Comparison of ENCODE assay signal across 17 mouse cellular contexts in genomic region chr4:105566513-105567457, GRCm38 (mm10).
A peak's percentile ranks its signal among the peaks of the same experiment; 100 is the strongest.
DNase-seq lines count a peak whose midpoint lies in the region; ATAC-seq and TF ChIP-seq lines count a peak whose summit lies in the region.
"Had no signal": no experiment of that assay in that cellular context is flagged by ENCODE, and none has a peak within 500 bp of the region (broad histone marks: within the 10 kb centered on the region; RNA-seq: fewer than 3 reads in every experiment).

No protein-coding gene starts in this region.

- no peak overlapping the region for H3K9ac ChIP-seq in heart, postnatal 0 days (replicated peaks; ENCODE audit: low read depth, low read length)
- H3K9ac ChIP-seq in heart, adult 2 months (ENCODE audit: low read depth, low read length): no peak overlapping the region
- H3K9ac ChIP-seq in liver, embryonic 11.5 days (ENCODE audit: low read depth, low read length): no peak overlapping the region
- H3K9ac ChIP-seq in hindbrain, postnatal 0 days (replicated peaks; ENCODE audit: low read length): no peak overlapping the region
- H3K9ac ChIP-seq: hindbrain, embryonic 12.5 days had no signal

- TF ChIP-seq POLR2A in heart, adult 2 months (IDR thresholded peaks at IDR 0.05; ENCODE audit: insufficient read depth, low read depth, low read length): no peak

- TF ChIP-seq EP300 in heart, postnatal 0 days (IDR thresholded peaks at IDR 0.05; ENCODE audit: low read depth): no peak
- no peak for TF ChIP-seq EP300 in heart, adult 2 months (IDR thresholded peaks at IDR 0.05; ENCODE audit: insufficient read depth, low read depth, low read length)

- TF ChIP-seq CTCF in heart, postnatal 0 days (IDR thresholded peaks at IDR 0.05; ENCODE audit: low read depth): no peak
- TF ChIP-seq CTCF in heart, adult 2 months (IDR thresholded peaks at IDR 0.05): no peak
- TF ChIP-seq CTCF in hindbrain, postnatal 0 days (IDR thresholded peaks at IDR 0.05; ENCODE audit: low read depth): no peak

- H3K4me3 ChIP-seq in heart, postnatal 0 days (ENCODE audit: low read depth, low read length): no peak overlapping the region
- H3K4me3 ChIP-seq in heart, adult 2 months: no peak overlapping the region
- H3K4me3 ChIP-seq in liver, embryonic 11.5 days (ENCODE audit: low read depth, low read length): no peak overlapping the region
- no peak overlapping the region for H3K4me3 ChIP-seq in hindbrain, postnatal 0 days (ENCODE audit: low read length)
- H3K4me3 ChIP-seq: forebrain, embryonic 10.5 days; hindbrain, embryonic 12.5 days; limb, embryonic 10.5 days had no signal

- H3K4me1 ChIP-seq in heart, postnatal 0 days (ENCODE audit: control insufficient read depth, insufficient read depth): no peaks in the 10 kb centered on the region
- no peaks in the 10 kb centered on the region for H3K4me1 ChIP-seq in heart, adult 2 months (ENCODE audit: control insufficient read depth, insufficient read depth, low read length)
- 0 out of 2 replicates have a peak, but pooled peaks cover 6% of the 10 kb centered on the region for H3K4me1 ChIP-seq in liver, embryonic 11.5 days (replicated peaks; ENCODE audit: control insufficient read depth, insufficient read depth, low read length)
- H3K4me1 ChIP-seq in hindbrain, postnatal 0 days (ENCODE audit: insufficient read depth, low read length): no peaks in the 10 kb centered on the region

- intact Hi-C loops in heart, adult 2 months (cut with DNase I): no loop called here

- H3K9me3 ChIP-seq in heart, postnatal 0 days (replicated peaks; ENCODE audit: control insufficient read depth, low read length): no peaks in the 10 kb centered on the region
- no peaks in the 10 kb centered on the region for H3K9me3 ChIP-seq in liver, embryonic 11.5 days (ENCODE audit: control insufficient read depth, low read length)
- no peaks in the 10 kb centered on the region for H3K9me3 ChIP-seq in hindbrain, postnatal 0 days (ENCODE audit: low read length)
- H3K9me3 ChIP-seq: forebrain, embryonic 10.5 days; hindbrain, embryonic 12.5 days; limb, embryonic 10.5 days had no signal

- 32% methylated on average over 8 of the region's 8 CpGs for WGBS in heart, postnatal 0 days
- WGBS in heart, adult 2 months: 45% methylated on average over 8 of the region's 8 CpGs
- 23% methylated on average over 8 of the region's 8 CpGs for WGBS in liver, embryonic 11.5 days
- WGBS in hindbrain, postnatal 0 days: 90% methylated on average over 8 of the region's 8 CpGs

- H3K27ac ChIP-seq in heart, postnatal 0 days (ENCODE audit: low read depth): no peak overlapping the region
- no peak overlapping the region for H3K27ac ChIP-seq in heart, adult 2 months
- H3K27ac ChIP-seq in liver, embryonic 11.5 days (ENCODE audit: low read depth, low read length): no peak overlapping the region
- no peak overlapping the region for H3K27ac ChIP-seq in hindbrain, postnatal 0 days
- H3K27ac ChIP-seq: forebrain, embryonic 10.5 days; hindbrain, embryonic 12.5 days; limb, embryonic 10.5 days had no signal

- ATAC-seq in heart, postnatal 0 days (ENCODE audit: insufficient read depth, low read depth): no peak
- ATAC-seq in liver, embryonic 11.5 days (replicated peaks; ENCODE audit: low FRiP score): peak; percentile 95
- ATAC-seq in megakaryocyte progenitor cell, adult 5-6 weeks (replicated peaks; ENCODE audit: poor library complexity): peak; percentile 97
- no peak for ATAC-seq in hindbrain, postnatal 0 days
- ATAC-seq: intestine, postnatal 0 days had no signal

- no peaks in the 10 kb centered on the region for H3K36me3 ChIP-seq in heart, postnatal 0 days (replicated peaks; ENCODE audit: control insufficient read depth, insufficient read depth, low read length)
- no peaks in the 10 kb centered on the region for H3K36me3 ChIP-seq in heart, adult 2 months (ENCODE audit: control insufficient read depth, insufficient read depth, low read length)
- H3K36me3 ChIP-seq in liver, embryonic 11.5 days (ENCODE audit: control insufficient read depth, insufficient read depth, low read length): no peaks in the 10 kb centered on the region
- no peaks in the 10 kb centered on the region for H3K36me3 ChIP-seq in hindbrain, postnatal 0 days (ENCODE audit: insufficient read depth, low read length)
- H3K36me3 ChIP-seq: forebrain, embryonic 10.5 days; G1E; hindbrain, embryonic 12.5 days; limb, embryonic 10.5 days had no signal

- H3K27me3 ChIP-seq in heart, postnatal 0 days (ENCODE audit: control insufficient read depth, insufficient read depth, low read length): no peaks in the 10 kb centered on the region
- H3K27me3 ChIP-seq in heart, adult 2 months (ENCODE audit: control insufficient read depth, insufficient read depth, low read length): no peaks in the 10 kb centered on the region
- no peaks in the 10 kb centered on the region for H3K27me3 ChIP-seq in liver, embryonic 11.5 days (replicated peaks; ENCODE audit: control insufficient read depth, insufficient read depth, low read length)
- H3K27me3 ChIP-seq in hindbrain, postnatal 0 days (ENCODE audit: insufficient read depth, low read length): no peaks in the 10 kb centered on the region
- H3K27me3 ChIP-seq: hindbrain, embryonic 12.5 days had no signal

- H3K79me2 ChIP-seq in heart, adult 2 months (replicated peaks; ENCODE audit: control insufficient read depth, insufficient read depth, low read length): no peaks in the 10 kb centered on the region

- peak; percentile 9 for DNase-seq in heart, postnatal 0 days (ENCODE audit: low spot score)
- DNase-seq in heart, adult 2 months: no peak
- DNase-seq in c-Kit-positive CD71-positive TER-119-negative erythroid progenitor cells, embryonic 14.5 days (ENCODE audit: low read depth): peak; percentile 19
- DNase-seq in liver, embryonic 11.5 days (ENCODE audit: low spot score): peak; percentile 33
- DNase-seq in urinary bladder, adult 2 months (ENCODE audit: low spot score): no peak
- DNase-seq in hindbrain, postnatal 0 days (ENCODE audit: low spot score): no peak
- DNase-seq: adrenal gland, adult 8-10 months; cerebellum, postnatal 14 days; heart, adult 18-20 months; kidney, postnatal 36 days; thymus, postnatal 36 days had no signal

- H3K4me2 ChIP-seq in heart, postnatal 0 days (ENCODE audit: low read depth, low read length): no peak overlapping the region
- H3K4me2 ChIP-seq in liver, embryonic 11.5 days: no peak overlapping the region
- no peak overlapping the region for H3K4me2 ChIP-seq in hindbrain, postnatal 0 days (ENCODE audit: low read depth, low read length)
- H3K4me2 ChIP-seq: hindbrain, embryonic 12.5 days had no signal

Comparison
In these comparisons a context has a peak if more than half of its experiments do, and no peak if none do; other contexts are left out.
1. DNase-seq: peak in heart, postnatal 0 days (single experiment), c-Kit-positive CD71-positive TER-119-negative erythroid progenitor cells, embryonic 14.5 days (single experiment) and liver, embryonic 11.5 days (single experiment); none in heart, adult 2 months (0 of 2), urinary bladder, adult 2 months (single experiment) and hindbrain, postnatal 0 days (single experiment).
2. ATAC-seq: peak in liver, embryonic 11.5 days (single experiment) and megakaryocyte progenitor cell, adult 5-6 weeks (single experiment); none in heart, postnatal 0 days (single experiment) and hindbrain, postnatal 0 days (single experiment).